Mouse (Mus musculus): ENCODE measurements at regions not wholly inside any gene's neighbourhood (a gene's known extent, or its start where the extent isn't known, plus 50 kb on each side); places are given as distances from the start of the nearest gene placed in this dataset.
A peak's percentile ranks its signal among the peaks of the same experiment; 100 is the strongest.

DNA sequence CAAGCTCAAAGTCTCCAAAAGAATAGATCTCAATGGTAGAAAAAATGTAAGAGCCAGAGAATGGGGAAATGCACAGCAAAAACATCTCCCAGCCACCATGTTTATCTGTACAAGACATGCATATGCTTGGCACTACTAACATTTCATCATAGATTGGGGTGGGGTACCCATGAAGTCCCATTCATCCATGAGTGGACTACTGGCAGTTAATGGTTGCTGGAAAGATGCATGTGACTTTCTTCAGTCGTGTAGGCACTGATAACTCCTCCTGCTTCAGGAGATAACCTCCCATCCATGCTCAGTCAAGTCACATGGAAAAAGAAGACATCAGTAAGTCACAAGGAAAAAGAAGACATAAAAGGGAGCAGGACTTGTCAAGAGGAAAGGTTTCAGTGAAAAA is 65.3 kb downstream of the Lpar4 start:
- intact Hi-C loops (cut with DNase I) = loop anchor here (10.0 kb wide), 1 partner anchor 179 kb away; no protein-coding TSS in a partner anchor
- no peak for DNase-seq

GRCm38 (mm10) chrX:106986794-106987193 is 66.4 kb downstream of the Lpar4 start:
- no peak for DNase-seq
- intact Hi-C loops (cut with DNase I) = loop anchor here (10.0 kb wide), 1 partner anchor 178 kb away; no protein-coding TSS in a partner anchor

GRCm38 (mm10) chrX:106987779-106988178 is 67.4 kb downstream of the Lpar4 start:
- intact Hi-C loops (cut with DNase I) = loop anchor here (10.0 kb wide), 1 partner anchor 177 kb away; no protein-coding TSS in a partner anchor
- no peak for DNase-seq

- DNase-seq = no peak
- intact Hi-C loops (cut with DNase I) = no loop called here
Measured at GRCm38 (mm10) chrX:107004496-107004895, 83.8 kb upstream of the P2ry10 start.

GRCm38 (mm10) chrX:107008968-107009367 is 79.3 kb upstream of the P2ry10 start:
- intact Hi-C loops (cut with DNase I) = no loop called here

DNA sequence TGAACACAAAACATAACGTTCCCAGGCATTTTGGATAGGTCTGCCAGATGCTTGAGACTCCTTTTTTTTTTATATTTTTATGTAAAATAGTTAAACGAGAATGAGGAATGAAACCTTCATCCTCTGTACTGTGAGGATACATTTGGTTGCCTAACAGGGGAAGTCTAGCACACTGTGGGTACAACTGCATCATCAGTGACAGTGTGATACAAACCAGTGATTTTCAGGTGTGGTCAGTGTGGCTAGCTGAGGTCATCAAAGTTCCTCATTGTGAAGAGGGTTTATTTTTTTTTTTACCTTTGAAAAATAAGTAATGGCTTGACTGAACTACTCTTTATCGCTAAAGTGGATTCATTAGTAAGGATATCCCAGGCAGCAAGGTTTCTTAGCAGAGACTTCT is 75.7 kb upstream of the P2ry10 start:
- intact Hi-C loops (cut with DNase I) = no loop called here

More at GRCm38 (mm10) chrX:107008968-107009367, 79.3 kb upstream of the P2ry10 start:
- DNase-seq = no peak

GRCm38 (mm10) chrX:107015335-107015734 is 73.0 kb upstream of the P2ry10 start:
- DNase-seq = peak in 1 of 2 experiments; percentile 7
- intact Hi-C loops (cut with DNase I) = loop anchor here (2.0 to 5.0 kb wide), 2 partner anchors 152 to 221 kb away; no protein-coding TSS in a partner anchor

More for the DNA sequence above, 75.7 kb upstream of the P2ry10 start:
- DNase-seq = no peak

DNA sequence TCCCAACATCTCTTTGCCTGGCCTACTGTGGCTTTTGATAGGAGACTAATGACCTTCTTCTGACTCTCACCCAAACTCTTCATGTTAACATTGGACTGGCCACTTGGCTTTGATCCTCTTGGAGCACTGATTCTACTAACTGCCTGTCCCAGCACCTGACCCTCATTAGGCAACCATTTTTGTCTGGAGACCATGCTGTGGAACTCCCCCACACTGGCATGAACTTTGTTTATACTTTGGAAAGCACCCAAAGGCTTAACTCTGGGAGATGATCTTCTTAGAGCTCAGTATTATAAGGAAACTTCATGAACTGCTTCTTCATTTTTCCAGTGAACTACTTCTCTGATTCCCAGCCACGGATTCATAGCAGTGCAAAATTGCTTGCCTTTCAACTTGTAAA is 56.6 kb upstream of the P2ry10 start:
- intact Hi-C loops (cut with DNase I) = no loop called here
- DNase-seq = no peak

DNA sequence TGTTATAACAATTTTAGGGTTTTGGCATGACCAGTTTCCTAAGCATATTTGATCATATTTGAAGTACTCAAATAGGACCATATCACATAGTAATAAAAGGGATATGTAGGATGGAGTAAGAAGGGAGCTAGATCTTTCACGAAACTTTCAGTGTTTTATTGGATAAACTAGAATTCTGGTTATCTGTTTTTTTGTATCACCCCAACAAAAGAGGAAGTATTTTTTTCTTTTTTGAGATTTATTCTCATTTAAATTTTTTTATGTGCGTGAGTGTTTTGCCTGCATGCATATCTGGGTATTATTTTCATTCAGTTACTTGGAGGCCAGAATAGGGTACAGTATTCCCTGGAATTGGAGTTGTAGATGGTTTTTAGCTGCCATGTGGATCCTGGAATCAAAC is 50.3 kb upstream of the P2ry10 start:
- no peak for DNase-seq
- intact Hi-C loops (cut with DNase I) = no loop called here
